Mouse (Mus musculus) cerebellum, adult 9-10 months (tissue): ENCODE results near the gene B3gnt8.
"Not testable (repeated sequence)": the region's sequence is repeated elsewhere in the genome, so short reads cannot be mapped to it uniquely, and the experiment has no call there.

ENCODE experiments used
- DNase-seq: peaks from one replicate; pipeline ENCODE4 v3.0.0; 2022

B3gnt8 gene

GRCm38 (mm10) chr7:25626509-25627430 lies at the start of gene B3gnt8:
Gene B3gnt8, plus strand, starts transcription at chr7:25626654.
- DNase-seq: peak; percentile 72

GRCm38 (mm10) chr7:25576793-25577437 lies 49.5 kb upstream of the B3gnt8 start:
- DNase-seq: not testable (repeated sequence)

GRCm38 (mm10) chr7:25579441-25579840 lies 47.0 kb upstream of the B3gnt8 start:
- DNase-seq: no peak

- no peak for DNase-seq
Measured at GRCm38 (mm10) chr7:25582301-25582810, 44.1 kb upstream of the B3gnt8 start.

GRCm38 (mm10) chr7:25584651-25585050 lies 41.8 kb upstream of the B3gnt8 start:
- no peak for DNase-seq

GRCm38 (mm10) chr7:25585351-25586204 lies 40.9 kb upstream of the B3gnt8 start:
- DNase-seq: no peak

GRCm38 (mm10) chr7:25591226-25591625 lies 35.2 kb upstream of the B3gnt8 start:
- DNase-seq: no peak

GRCm38 (mm10) chr7:25593859-25594258 lies 32.6 kb upstream of the B3gnt8 start:
- DNase-seq: no peak

- peak; percentile 77 for DNase-seq
Measured at GRCm38 (mm10) chr7:25599663-25600062, 26.8 kb upstream of the B3gnt8 start.

- no peak for DNase-seq
Measured at GRCm38 (mm10) chr7:25600666-25601065, 25.8 kb upstream of the B3gnt8 start.

GRCm38 (mm10) chr7:25601346-25601745 lies 25.1 kb upstream of the B3gnt8 start:
- DNase-seq: no peak

GRCm38 (mm10) chr7:25606625-25607063 lies 19.8 kb upstream of the B3gnt8 start:
- no peak for DNase-seq

GRCm38 (mm10) chr7:25607196-25607595 lies 19.3 kb upstream of the B3gnt8 start:
- DNase-seq: no peak

GRCm38 (mm10) chr7:25610056-25610455 lies 16.4 kb upstream of the B3gnt8 start:
- DNase-seq: no peak

- no peak for DNase-seq
Measured at GRCm38 (mm10) chr7:25611501-25611900, 15.0 kb upstream of the B3gnt8 start.

- no peak for DNase-seq
Measured at GRCm38 (mm10) chr7:25614086-25614485, 12.4 kb upstream of the B3gnt8 start.

- peak; percentile 16 for DNase-seq
Measured at GRCm38 (mm10) chr7:25614831-25615705, 11.4 kb upstream of the B3gnt8 start.

- DNase-seq: no peak
Measured at GRCm38 (mm10) chr7:25615706-25616011, 10.8 kb upstream of the B3gnt8 start, which contains the start of gene Erich4. Gene Erich4, minus strand, starts transcription at chr7:25615892.

- DNase-seq: peak; percentile 32
Measured at GRCm38 (mm10) chr7:25617376-25618160, 8.9 kb upstream of the B3gnt8 start.

- peak; percentile 97 for DNase-seq
Measured at GRCm38 (mm10) chr7:25618865-25619721, 7.4 kb upstream of the B3gnt8 start, which contains the start of gene Dmac2. Gene Dmac2, plus strand, starts transcription at chr7:25619414.
